Mouse (Mus musculus) kidney, adult 2 months (tissue): ENCODE results near the gene Scand1. TPM values are rescaled to one million over a fixed set of nuclear protein-coding genes. Genes with fewer than 3 reads are reported as not detected.

Source experiments
- DNase-seq: peaks from one replicate; pipeline ENCODE4 v3.0.0; 2021
- H3K27ac ChIP-seq: fragments of 200-500 bp; 2 replicates; pipeline ENCODE4 v1.5.1; 2012; ENCODE audit warnings: low read depth, low read length, control low read depth, inconsistent platforms; ENCODE audit not compliant: insufficient read depth
- H3K27me3 ChIP-seq: fragments of 200-500 bp; replicated peaks from 2 replicates; pipeline ENCODE4 v1.6.1; 2012; ENCODE audit warnings: mild to moderate bottlenecking, moderate library complexity, low read length, inconsistent platforms; ENCODE audit not compliant: control insufficient read depth, insufficient read depth
- H3K36me3 ChIP-seq: fragments of 200-500 bp; 2 replicates; pipeline ENCODE4 v1.6.1; 2012; ENCODE audit warnings: mild to moderate bottlenecking, moderate library complexity, low read length, inconsistent platforms; ENCODE audit not compliant: control insufficient read depth, insufficient read depth
- H3K4me1 ChIP-seq: fragments of 200-500 bp; 2 replicates; pipeline ENCODE4 v1.6.1; 2011; ENCODE audit warnings: low read length; ENCODE audit not compliant: control insufficient read depth, insufficient read depth
- H3K4me3 ChIP-seq: fragments of 200-500 bp; 2 replicates; pipeline ENCODE4 v1.5.1; 2011; ENCODE audit warnings: mild to moderate bottlenecking, low read depth, low read length, control low read depth; ENCODE audit not compliant: insufficient read depth
- CTCF ChIP-seq: fragments of 200-500 bp; conservative IDR thresholded peaks from 2 replicates; pipeline ENCODE4 v1.5.1; 2011; ENCODE audit warnings: low read depth, mild to moderate bottlenecking, control low read depth, low read length, moderate library complexity, mixed read lengths; ENCODE audit not compliant: insufficient read depth, insufficient read length
- POLR2A ChIP-seq: fragments of 200-500 bp; IDR thresholded peaks from one replicate; pipeline ENCODE4 v1.6.1; 2011; ENCODE audit warnings: low read depth, low read length, control low read depth
- WGBS: fragments of 180-500 bp; shearing (Covaris S2); methylation state at CpG from one replicate; pipeline ENCODE4 v1.1.7; 2018; 5-methylcytosine and 5-hydroxymethylcytosine counted together
- polyA plus RNA-seq: library from polyadenylated mRNA; depleted of rRNA; stranded (reverse); fragments of >200 nt; gene quantifications from 2 replicates; pipeline ENCODE4 v1.2.3, GENCODE M21; 2012; rRNA removed

Scand1 gene
- 154 and 230 TPM in 2 replicates for polyA plus RNA-seq

- under 1% methylated on average over 49 of the region's 49 CpGs for WGBS
- Histone ChIP-seq H3K27ac (peak within 1 kb of the TSS; percentile 95), H3K4me1 (peaks cover 9% of the 10 kb centered on the region; the same call in 1 of the 2 replicates), H3K36me3 (no peaks in the 10 kb centered on the region; the same call in 1 of the 2 replicates), H3K4me3 (peak within 1 kb of the TSS; percentile 65), H3K27me3 (no peaks in the 10 kb centered on the region)
- 0 out of 2 replicates have a peak, but pooled peaks have one; percentile 12 for TF ChIP-seq CTCF
- TF ChIP-seq POLR2A, result peak; percentile 52
- DNase-seq, result peak; percentile 93
Observed at GRCm38 (mm10) chr2:156312297-156312897, at the start of gene Scand1, which contains the start of gene Cnbd2. Gene Scand1, minus strand, starts transcription at chr2:156312704. Gene Cnbd2, plus strand, starts transcription at chr2:156312299.

GRCm38 (mm10) chr2:156356031-156356430 lies 43.5 kb upstream of the Scand1 start:
- H3K36me3 ChIP-seq, result no peaks in the 10 kb centered on the region
- H3K4me3 ChIP-seq, result no peak overlapping the region
- peak; percentile 96 for DNase-seq
- H3K27me3 ChIP-seq, result no peaks in the 10 kb centered on the region
- H3K4me1 ChIP-seq, result no peaks in the 10 kb centered on the region
- H3K27ac ChIP-seq, result peak overlapping the region; percentile 92
- 22% methylated on average over 7 of the region's 7 CpGs for WGBS
- TF ChIP-seq POLR2A, result no peak
- no peak for TF ChIP-seq CTCF

- 50% methylated on average over 7 of the region's 7 CpGs for WGBS
- DNase-seq, result peak; percentile 44
- Histone ChIP-seq H3K27me3 (no peaks in the 10 kb centered on the region), H3K4me1 (no peaks in the 10 kb centered on the region), H3K36me3 (no peaks in the 10 kb centered on the region), H3K27ac (no peak overlapping the region), H3K4me3 (no peak overlapping the region)
- TF ChIP-seq POLR2A, result no peak
Observed at GRCm38 (mm10) chr2:156353265-156353692, 40.8 kb upstream of the Scand1 start.

- Histone ChIP-seq H3K27me3 (no peaks in the 10 kb centered on the region), H3K27ac (no peak overlapping the region), H3K4me1 (no peaks in the 10 kb centered on the region), H3K4me3 (no peak overlapping the region), H3K36me3 (no peaks in the 10 kb centered on the region)
- TF ChIP-seq POLR2A, result no peak
- TF ChIP-seq CTCF, result 0 out of 2 replicates have a peak, but pooled peaks have one; percentile 17
- WGBS, result 83% methylated on average over 8 of the region's 8 CpGs
- peak; percentile 21 for DNase-seq
Observed at GRCm38 (mm10) chr2:156352413-156353165, 40.1 kb upstream of the Scand1 start.

- no peak for DNase-seq
- TF ChIP-seq CTCF, result peak; percentile 31; the same call in 1 of the 2 replicates
- no peak for TF ChIP-seq POLR2A
- Histone ChIP-seq H3K27ac (no peak overlapping the region), H3K4me3 (no peak overlapping the region), H3K4me1 (no peaks in the 10 kb centered on the region), H3K27me3 (no peaks in the 10 kb centered on the region), H3K36me3 (no peaks in the 10 kb centered on the region)
- 88% methylated on average over 7 of the region's 7 CpGs for WGBS
Observed at GRCm38 (mm10) chr2:156351243-156351642, 38.7 kb upstream of the Scand1 start.

GRCm38 (mm10) chr2:156349286-156349848 lies 36.9 kb upstream of the Scand1 start:
- Histone ChIP-seq H3K27me3 (no peaks in the 10 kb centered on the region), H3K4me1 (no peaks in the 10 kb centered on the region), H3K36me3 (no peaks in the 10 kb centered on the region), H3K4me3 (no peak overlapping the region), H3K27ac (no peak overlapping the region)
- no peak for DNase-seq
- TF ChIP-seq CTCF (no peak), POLR2A (no peak)
- 82% methylated on average over 4 of the region's 4 CpGs for WGBS

- 88% methylated on average over 4 of the region's 4 CpGs for WGBS
- Histone ChIP-seq H3K27ac (no peak overlapping the region), H3K27me3 (no peaks in the 10 kb centered on the region), H3K4me1 (no peaks in the 10 kb centered on the region), H3K4me3 (no peak overlapping the region), H3K36me3 (no peaks in the 10 kb centered on the region)
- DNase-seq, result no peak
- TF ChIP-seq CTCF, result no peak
- no peak for TF ChIP-seq POLR2A
Observed at GRCm38 (mm10) chr2:156348812-156349211, 36.3 kb upstream of the Scand1 start.
